ENCODE assay signal across 21 mouse cellular contexts in genomic region chrX:157327756-157328155, GRCm38 (mm10).
DNase-seq lines count a peak whose midpoint lies in the region; ATAC-seq and TF ChIP-seq lines count a peak whose summit lies in the region.
"Had no signal": no experiment of that assay in that cellular context is flagged by ENCODE, and none has a peak within 500 bp of the region (broad histone marks: within the 10 kb centered on the region; RNA-seq: fewer than 3 reads in every experiment).

No protein-coding gene starts in this region.

- no peaks in the 10 kb centered on the region for H3K9me3 ChIP-seq in lung, embryonic 14.5 days (ENCODE audit: low read depth, low read length)
- no peaks in the 10 kb centered on the region for H3K9me3 ChIP-seq in lung, embryonic 16.5 days (ENCODE audit: control insufficient read depth, low read length)
- H3K9me3 ChIP-seq: embryonic facial prominence, embryonic 10.5 days; embryonic facial prominence, embryonic 12.5 days; forebrain, embryonic 13.5 days; forebrain, embryonic 15.5 days; G1E had no signal

- H3K4me2 ChIP-seq in lung, embryonic 14.5 days: no peak overlapping the region
- no peak overlapping the region for H3K4me2 ChIP-seq in lung, embryonic 16.5 days (ENCODE audit: low read depth, low read length)
- H3K4me2 ChIP-seq: embryonic facial prominence, embryonic 12.5 days; forebrain, embryonic 13.5 days; forebrain, embryonic 15.5 days had no signal

- H3K27ac ChIP-seq in lung, embryonic 14.5 days (ENCODE audit: low read depth): no peak overlapping the region
- H3K27ac ChIP-seq in lung, embryonic 16.5 days (ENCODE audit: low read length): no peak overlapping the region
- H3K27ac ChIP-seq: embryonic facial prominence, embryonic 10.5 days; embryonic facial prominence, embryonic 12.5 days; forebrain, embryonic 13.5 days; forebrain, embryonic 15.5 days had no signal

- H3K4me3 ChIP-seq in lung, embryonic 14.5 days (ENCODE audit: low read depth, low read length): no peak overlapping the region
- no peak overlapping the region for H3K4me3 ChIP-seq in lung, embryonic 16.5 days (ENCODE audit: low read length)
- H3K4me3 ChIP-seq: embryonic facial prominence, embryonic 10.5 days; embryonic facial prominence, embryonic 12.5 days; forebrain, embryonic 13.5 days; forebrain, embryonic 15.5 days had no signal

- peak; percentile 57 for DNase-seq in lung, embryonic 14.5 days
- DNase-seq in lung, adult 18-20 months: no peak
- no peak for DNase-seq in lung, postnatal 36 days
- peak; percentile 60 for DNase-seq in 3T3-L1 (ENCODE audit: low read depth, low spot score)
- peak; percentile 68 for DNase-seq in NIH3T3 (ENCODE audit: low read depth)
- no peak for DNase-seq in layer of hippocampus, adult 9-11 months
- DNase-seq: B cell, adult 2 months; cerebellum, adult 11-12 months; cerebellum, adult 2 months; cerebellum, adult 9-10 months; cerebellum, postnatal 25 days; forebrain, postnatal 0 days had no signal

- no peaks in the 10 kb centered on the region for H3K27me3 ChIP-seq in lung, embryonic 14.5 days (ENCODE audit: insufficient read depth, low read length)
- H3K27me3 ChIP-seq in lung, embryonic 16.5 days (ENCODE audit: control insufficient read depth, insufficient read depth, low read depth, low read length): no peaks in the 10 kb centered on the region
- H3K27me3 ChIP-seq: CH12.LX; embryonic facial prominence, embryonic 12.5 days; forebrain, embryonic 13.5 days; forebrain, embryonic 15.5 days had no signal

- ATAC-seq in lung, embryonic 14.5 days (ENCODE audit: insufficient read depth): no peak
- peak; percentile 49 for ATAC-seq in lung, embryonic 16.5 days (ENCODE audit: low read depth)
- no peak for ATAC-seq in frontal cortex, adult (ENCODE audit: low TSS enrichment)
- ATAC-seq: CD4-positive, CD25-positive, alpha-beta regulatory T cell, adult 4 months; forebrain, embryonic 13.5 days; forebrain, embryonic 15.5 days had no signal

- no peak for TF ChIP-seq CTCF in lung, embryonic 14.5 days (IDR thresholded peaks at IDR 0.05; ENCODE audit: low read depth)

- H3K4me1 ChIP-seq in lung, embryonic 14.5 days (ENCODE audit: insufficient read depth): no peaks in the 10 kb centered on the region
- no peaks in the 10 kb centered on the region for H3K4me1 ChIP-seq in lung, embryonic 16.5 days (replicated peaks; ENCODE audit: control insufficient read depth, insufficient read depth, low read length)
- H3K4me1 ChIP-seq: embryonic facial prominence, embryonic 10.5 days; embryonic facial prominence, embryonic 12.5 days; forebrain, embryonic 13.5 days; forebrain, embryonic 15.5 days had no signal

- H3K36me3 ChIP-seq in lung, embryonic 14.5 days (ENCODE audit: insufficient read depth): no peaks in the 10 kb centered on the region
- H3K36me3 ChIP-seq in lung, embryonic 16.5 days (ENCODE audit: control insufficient read depth, insufficient read depth, low read length): no peaks in the 10 kb centered on the region
- H3K36me3 ChIP-seq: embryonic facial prominence, embryonic 10.5 days; embryonic facial prominence, embryonic 12.5 days; forebrain, embryonic 15.5 days; G1E had no signal

- WGBS in lung, embryonic 14.5 days: 59% methylated on average over 3 of the region's 3 CpGs
- WGBS in lung, embryonic 16.5 days: 72% methylated on average over 3 of the region's 3 CpGs

- H3K9ac ChIP-seq in lung, embryonic 14.5 days: no peak overlapping the region
- no peak overlapping the region for H3K9ac ChIP-seq in lung, embryonic 16.5 days (ENCODE audit: low read length)
- H3K9ac ChIP-seq: embryonic facial prominence, embryonic 12.5 days; forebrain, embryonic 13.5 days; forebrain, embryonic 15.5 days; forebrain, postnatal 0 days had no signal

Comparison
In these comparisons a context has a peak if more than half of its experiments do, and no peak if none do; other contexts are left out.
1. DNase-seq: peak in lung, embryonic 14.5 days (single experiment), 3T3-L1 (single experiment) and NIH3T3 (single experiment); none in lung, adult 18-20 months (0 of 2), lung, postnatal 36 days (single experiment) and layer of hippocampus, adult 9-11 months (single experiment).